Mouse (Mus musculus): ENCODE results near the gene Rpl36a. TPM values are rescaled to one million over a fixed set of nuclear protein-coding genes. Genes with fewer than 3 reads are reported as not detected.
"Not testable (repeated sequence)": the region's sequence is repeated elsewhere in the genome, so short reads cannot be mapped to it uniquely, and the experiment has no call there.

Rpl36a gene
- 276 and 305 TPM in 2 replicates for total RNA-seq (2021)
- long read RNA-seq, transcript Rpl36a-201 (5 exons, 483 nt): major isoform, 67 of 73 reads
- long read RNA-seq, partial matches to known transcripts: 1 of 73 reads
- long read RNA-seq, other reads (novel, unspliced or antisense): 0 of 73 reads

GRCm38 (mm10) chrX:134585103-134586002 is at the start of gene Rpl36a:
TSS of gene Rpl36a (plus strand) at chrX:134585654.
- DNase-seq: peak; percentile 84

GRCm38 (mm10) chrX:134539795-134540194 is 45.7 kb upstream of the Rpl36a start:
- not testable (repeated sequence) for DNase-seq

- DNase-seq: no peak
Observed at GRCm38 (mm10) chrX:134540414-134541135, 44.9 kb upstream of the Rpl36a start.

- DNase-seq: peak; percentile 58
Observed at GRCm38 (mm10) chrX:134541145-134541954, 44.1 kb upstream of the Rpl36a start, which contains the start of gene Timm8a1. TSS of gene Timm8a1 (minus strand) at chrX:134541865.

GRCm38 (mm10) chrX:134541955-134542308 is 43.5 kb upstream of the Rpl36a start:
- DNase-seq: no peak

- DNase-seq: no peak
Observed at GRCm38 (mm10) chrX:134547330-134547729, 38.1 kb upstream of the Rpl36a start.

- DNase-seq: no peak
Observed at GRCm38 (mm10) chrX:134550903-134551302, 34.6 kb upstream of the Rpl36a start.

GRCm38 (mm10) chrX:134553326-134553725 is 32.1 kb upstream of the Rpl36a start:
- no peak for DNase-seq

- no peak for DNase-seq
Observed at GRCm38 (mm10) chrX:134554425-134554824, 31.0 kb upstream of the Rpl36a start.

GRCm38 (mm10) chrX:134564326-134564725 is 21.1 kb upstream of the Rpl36a start:
- DNase-seq: no peak

- DNase-seq: no peak
Observed at GRCm38 (mm10) chrX:134566536-134567222, 18.8 kb upstream of the Rpl36a start.

GRCm38 (mm10) chrX:134577896-134578295 is 7.6 kb upstream of the Rpl36a start:
- no peak for DNase-seq

GRCm38 (mm10) chrX:134580528-134581305 is 4.7 kb upstream of the Rpl36a start:
- DNase-seq: no peak

GRCm38 (mm10) chrX:134582270-134582669 is 3.2 kb upstream of the Rpl36a start:
- no peak for DNase-seq

GRCm38 (mm10) chrX:134582888-134583669 is 2.4 kb upstream of the Rpl36a start, which contains the start of gene Btk:
TSS of gene Btk (minus strand) at chrX:134583570.
- no peak for DNase-seq

GRCm38 (mm10) chrX:134586447-134586846 is 993 bp downstream of the Rpl36a start:
- DNase-seq: no peak

- DNase-seq: no peak
Observed at GRCm38 (mm10) chrX:134588261-134588660, 2.8 kb downstream of the Rpl36a start.

GRCm38 (mm10) chrX:134588997-134589396 is 3.5 kb downstream of the Rpl36a start:
- DNase-seq: no peak

- DNase-seq: no peak
Observed at GRCm38 (mm10) chrX:134589836-134590235, 4.4 kb downstream of the Rpl36a start.

Data from adrenal gland, postnatal 25 days (tissue).